Comparison of ENCODE assay signal across 20 mouse cellular contexts in the genomic region with DNA sequence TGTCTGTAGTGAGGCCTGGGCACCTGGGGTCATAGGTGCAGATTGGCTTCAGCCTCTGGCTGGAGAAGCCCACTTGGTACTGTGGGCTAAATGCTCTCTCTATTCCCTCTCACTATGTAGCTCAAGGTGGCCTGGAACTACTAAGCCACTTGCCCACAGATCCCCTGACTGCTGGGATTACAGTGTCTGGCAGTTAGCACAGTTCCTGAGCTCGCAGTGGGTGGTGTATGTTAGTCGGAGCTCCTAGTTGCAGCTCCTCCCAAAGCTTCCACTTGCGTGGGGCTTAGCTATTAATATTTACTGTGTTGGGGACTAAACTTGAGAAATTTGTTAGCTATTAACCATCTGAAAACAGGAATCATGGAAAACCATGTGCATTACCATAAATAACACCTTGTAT. TPM values are rescaled to one million over a fixed set of nuclear protein-coding genes. Genes with fewer than 3 reads are reported as not detected.
DNase-seq lines count a peak whose midpoint lies in the region; ATAC-seq and TF ChIP-seq lines count a peak whose summit lies in the region.
"Had no signal": no experiment of that assay in that cellular context is flagged by ENCODE, and none has a peak within 500 bp of the region (broad histone marks: within the 10 kb centered on the region; RNA-seq: fewer than 3 reads in every experiment).

No protein-coding gene starts in this region.

- WGBS in kidney, embryonic 16.5 days, result 76% methylated on average over 3 of the region's 3 CpGs
- WGBS in liver, adult 2 months, result 21% methylated on average over 3 of the region's 3 CpGs
- WGBS in liver, embryonic 12.5 days (ENCODE audit: insufficient replicate concordance), result 79% methylated on average over 3 of the region's 3 CpGs
- WGBS in forebrain, embryonic 16.5 days, result 91% methylated on average over 3 of the region's 3 CpGs

- H3K4me3 ChIP-seq in kidney, embryonic 16.5 days (ENCODE audit: low read length), result no peak overlapping the region
- no peak overlapping the region for H3K4me3 ChIP-seq in liver, adult 2 months (ENCODE audit: insufficient read depth, low read depth, low read length)
- H3K4me3 ChIP-seq in liver, embryonic 12.5 days, result no peak overlapping the region
- H3K4me3 ChIP-seq in CH12.LX (replicated peaks in 1 of 3; ENCODE audit: low read depth in 2 of 3, low read length in 2 of 3, poor library complexity in 1 of 3), result no peak overlapping the region
- no peak overlapping the region for H3K4me3 ChIP-seq in forebrain, embryonic 16.5 days (replicated peaks; ENCODE audit: low read length)
- H3K4me3 ChIP-seq: erythroblast, embryonic 14.5 days; forebrain, embryonic 13.5 days; hindbrain, embryonic 15.5 days; intestine, embryonic 15.5 days; limb, embryonic 15.5 days; lung, embryonic 15.5 days had no signal

- no peaks in the 10 kb centered on the region for H3K9me3 ChIP-seq in kidney, embryonic 16.5 days (ENCODE audit: low read length)
- H3K9me3 ChIP-seq in liver, embryonic 12.5 days (replicated peaks), result no peaks in the 10 kb centered on the region
- H3K9me3 ChIP-seq in CH12.LX (replicated peaks; ENCODE audit: low read length), result peaks cover 12% of the 10 kb centered on the region
- no peaks in the 10 kb centered on the region for H3K9me3 ChIP-seq in forebrain, embryonic 16.5 days (ENCODE audit: control insufficient read depth, low read length)
- H3K9me3 ChIP-seq: forebrain, embryonic 13.5 days; hindbrain, embryonic 15.5 days; intestine, embryonic 15.5 days; limb, embryonic 15.5 days; lung, embryonic 15.5 days had no signal

- peaks cover 35% of the 10 kb centered on the region; the same call in 1 of the 2 replicates for H3K79me2 ChIP-seq in liver, adult 2 months (ENCODE audit: control insufficient read depth, insufficient read depth, low read length)
- peaks cover 85% of the 10 kb centered on the region for H3K79me2 ChIP-seq in CH12.LX (replicated peaks; ENCODE audit: control insufficient read depth, extremely low read depth, insufficient read depth, poor library complexity, severe bottlenecking)

- no peak for TF ChIP-seq RAD21 in CH12.LX (IDR thresholded peaks at IDR 0.05; ENCODE audit: low read depth, low read length)

- DNase-seq in kidney, adult 18-20 months, result peak; percentile 17
- DNase-seq in liver, adult 2 months (ENCODE audit: extremely low read depth, low read depth, low spot score), result peak; percentile 34
- DNase-seq in CH12.LX (ENCODE audit: extremely low read depth), result no peak
- peak; percentile 66 for DNase-seq in brain, adult 2 months (ENCODE audit: low read depth, low spot score)
- DNase-seq: adrenal gland, adult 8-10 months; cerebellum, adult 9-11 months; gastrocnemius, postnatal 36 days; thymus, adult 18-20 months; thymus, postnatal 4 days had no signal

- peaks cover 39% of the 10 kb centered on the region for H3K4me1 ChIP-seq in kidney, embryonic 16.5 days (ENCODE audit: insufficient read depth, low read length)
- peaks cover 29% of the 10 kb centered on the region for H3K4me1 ChIP-seq in liver, adult 2 months (ENCODE audit: control insufficient read depth, insufficient read depth, low read length)
- H3K4me1 ChIP-seq in liver, embryonic 12.5 days, result peaks cover 48% of the 10 kb centered on the region
- H3K4me1 ChIP-seq in CH12.LX (ENCODE audit: control insufficient read depth in 1 of 2, insufficient read depth in 2 of 2), result peaks cover 16 to 65% of the 10 kb centered on the region in 2 experiments
- peaks cover 18% of the 10 kb centered on the region for H3K4me1 ChIP-seq in forebrain, embryonic 16.5 days (replicated peaks; ENCODE audit: control insufficient read depth, insufficient read depth, low read length)

- no peak for ATAC-seq in kidney, embryonic 16.5 days (ENCODE audit: low FRiP score, low TSS enrichment)
- no peak for ATAC-seq in liver, embryonic 12.5 days
- no peak for ATAC-seq in forebrain, embryonic 16.5 days
- ATAC-seq: forebrain, embryonic 13.5 days; intestine, embryonic 15.5 days had no signal

- TF ChIP-seq CTCF in liver, adult 2 months (IDR thresholded peaks at IDR 0.05; ENCODE audit: low read depth, low read length), result no peak
- no peak for TF ChIP-seq CTCF in CH12.LX (conservative IDR thresholded peaks at IDR 0.05 in 1 of 2, IDR thresholded peaks at IDR 0.05 in 1 of 2; ENCODE audit: low read depth in 2 of 2, low read length in 2 of 2)

- dilution Hi-C loops in CH12.LX (cut with MboI; ENCODE audit: extremely low pct_ligation_motif_present, extremely low pct_unique_long_range_greater_than_20kb, low sequenced_read_pairs), result no loop called here

- H3K36me3 ChIP-seq in kidney, embryonic 16.5 days (ENCODE audit: insufficient read depth, low read length), result peaks cover 11% of the 10 kb centered on the region
- H3K36me3 ChIP-seq in liver, adult 2 months (ENCODE audit: control insufficient read depth, insufficient read depth, low read length), result peaks cover 16% of the 10 kb centered on the region
- H3K36me3 ChIP-seq in liver, embryonic 12.5 days, result peaks cover 39% of the 10 kb centered on the region
- peaks cover 16 to 50% of the 10 kb centered on the region in 2 experiments for H3K36me3 ChIP-seq in CH12.LX (replicated peaks in 1 of 2; ENCODE audit: control insufficient read depth in 1 of 2, insufficient read depth in 1 of 2, low read length in 1 of 2)
- H3K36me3 ChIP-seq in forebrain, embryonic 16.5 days (ENCODE audit: control insufficient read depth, insufficient read depth), result peaks cover 2% of the 10 kb centered on the region; the same call in 1 of the 2 replicates

- H3K4me2 ChIP-seq in kidney, embryonic 16.5 days (replicated peaks; ENCODE audit: low read depth, low read length), result no peak overlapping the region
- H3K4me2 ChIP-seq in liver, embryonic 12.5 days, result no peak overlapping the region
- no peak overlapping the region for H3K4me2 ChIP-seq in CH12.LX (ENCODE audit: insufficient read depth, low read depth, poor library complexity, severe bottlenecking)
- no peak overlapping the region for H3K4me2 ChIP-seq in forebrain, embryonic 16.5 days (ENCODE audit: low read length)
- H3K4me2 ChIP-seq: forebrain, embryonic 13.5 days; heart, embryonic 11.5 days; hindbrain, embryonic 15.5 days; intestine, embryonic 15.5 days; limb, embryonic 15.5 days; lung, embryonic 15.5 days; midbrain, embryonic 11.5 days had no signal

- H3K27ac ChIP-seq in kidney, embryonic 16.5 days (ENCODE audit: low read length), result no peak overlapping the region
- peak overlapping the region; percentile 54 for H3K27ac ChIP-seq in liver, adult 2 months (replicated peaks; ENCODE audit: insufficient read depth, low read depth, low read length)
- H3K27ac ChIP-seq in liver, embryonic 12.5 days, result no peak overlapping the region
- no peak overlapping the region for H3K27ac ChIP-seq in CH12.LX (ENCODE audit: insufficient read depth, low read depth)
- H3K27ac ChIP-seq in forebrain, embryonic 16.5 days (ENCODE audit: low read length), result no peak overlapping the region
- H3K27ac ChIP-seq: forebrain, embryonic 13.5 days; hindbrain, embryonic 15.5 days; intestine, embryonic 15.5 days; limb, embryonic 15.5 days; lung, embryonic 15.5 days had no signal

- in situ Hi-C loops in CH12.LX (cut with MboI; ENCODE audit: low pct_ligation_motif_present, low pct_unique_long_range_greater_than_20kb, low sequenced_read_pairs), result no loop called here

- TF ChIP-seq EP300 in CH12.LX (IDR thresholded peaks at IDR 0.05; ENCODE audit: low read length), result no peak

- no peak overlapping the region for H3K9ac ChIP-seq in kidney, embryonic 16.5 days (replicated peaks; ENCODE audit: low read length)
- no peak overlapping the region for H3K9ac ChIP-seq in liver, adult 2 months (ENCODE audit: low read depth, low read length)
- H3K9ac ChIP-seq in liver, embryonic 12.5 days, result no peak overlapping the region
- no peak overlapping the region for H3K9ac ChIP-seq in CH12.LX (ENCODE audit: insufficient read depth, low read depth)
- H3K9ac ChIP-seq in forebrain, embryonic 16.5 days (replicated peaks; ENCODE audit: low read depth, low read length), result no peak overlapping the region
- H3K9ac ChIP-seq: forebrain, embryonic 13.5 days; hindbrain, embryonic 15.5 days; intestine, embryonic 15.5 days; limb, embryonic 15.5 days; lung, embryonic 15.5 days had no signal

- TF ChIP-seq POLR2A in liver, adult 2 months (IDR thresholded peaks at IDR 0.05; ENCODE audit: extremely low read depth, insufficient read depth, low read length), result no peak
- 0 out of 2 replicates have a peak, but pooled peaks have one; percentile 2 for TF ChIP-seq POLR2A in CH12.LX (IDR thresholded peaks at IDR 0.05; ENCODE audit: low read depth, low read length)

- no peaks in the 10 kb centered on the region for H3K27me3 ChIP-seq in kidney, embryonic 16.5 days (ENCODE audit: insufficient read depth, low read length)
- H3K27me3 ChIP-seq in liver, adult 2 months (ENCODE audit: control insufficient read depth, insufficient read depth, low read length), result no peaks in the 10 kb centered on the region
- no peaks in the 10 kb centered on the region for H3K27me3 ChIP-seq in liver, embryonic 12.5 days (replicated peaks)
- H3K27me3 ChIP-seq in CH12.LX (replicated peaks), result no peaks in the 10 kb centered on the region
- H3K27me3 ChIP-seq in forebrain, embryonic 16.5 days (replicated peaks; ENCODE audit: control insufficient read depth, insufficient read depth, low read length), result no peaks in the 10 kb centered on the region
- H3K27me3 ChIP-seq: forebrain, embryonic 13.5 days; hindbrain, embryonic 15.5 days; intestine, embryonic 15.5 days; limb, embryonic 15.5 days; lung, embryonic 15.5 days had no signal

RNA-seq across cellular contexts. Expression of gene Got2, which starts 6.8 kb away (rescaled TPM):
- polyA plus RNA-seq in kidney, embryonic 16.5 days (2015; fragmentation: Nextera tagmentation; extraction: Ambion mirVana), result 286 and 293 TPM in 2 replicates
- total RNA-seq in liver, adult 2 months (2014; rRNA removed), result 271 and 323 TPM in 2 replicates
- 350 and 393 TPM in 2 replicates for polyA plus RNA-seq in liver, adult 2 months (2012; rRNA removed)
- 203 and 223 TPM in 2 replicates for polyA plus RNA-seq in liver, embryonic 12.5 days (2016; fragmentation: Nextera tagmentation; extraction: Ambion mirVana)
- total RNA-seq in CH12.LX (2012; rRNA removed), result 303 TPM in 2 replicates
- total RNA-seq in CH12.LX (2014; rRNA removed), result 268 and 283 TPM in 2 replicates
- polyA plus RNA-seq in CH12.LX (2012; ENCODE audit: insufficient read length, low read depth), result 489 and 509 TPM in 2 replicates
- 170 and 175 TPM in 2 replicates for polyA plus RNA-seq in forebrain, embryonic 16.5 days (2015; fragmentation: Nextera tagmentation; extraction: Ambion mirVana)

RNA-seq across cellular contexts. Expression of gene Slc38a7, which starts 28.2 kb away (rescaled TPM):
- polyA plus RNA-seq in kidney, embryonic 16.5 days (2015; fragmentation: Nextera tagmentation; extraction: Ambion mirVana), result 19.2 and 19.7 TPM in 2 replicates
- 10.7 and 16.6 TPM in 2 replicates for total RNA-seq in liver, adult 2 months (2014; rRNA removed)
- 22.2 and 22.8 TPM in 2 replicates for polyA plus RNA-seq in liver, adult 2 months (2012; rRNA removed)
- polyA plus RNA-seq in liver, embryonic 12.5 days (2016; fragmentation: Nextera tagmentation; extraction: Ambion mirVana), result 9.7 and 10.3 TPM in 2 replicates
- total RNA-seq in CH12.LX (2012; rRNA removed) (20.3 and 33.2 TPM in 2 replicates), CH12.LX (2014; rRNA removed) (12.0 and 13.9 TPM in 2 replicates)
- 28.1 and 31.0 TPM in 2 replicates for polyA plus RNA-seq in CH12.LX (2012; ENCODE audit: insufficient read length, low read depth)
- polyA plus RNA-seq in forebrain, embryonic 16.5 days (2015; fragmentation: Nextera tagmentation; extraction: Ambion mirVana), result 29.9 and 31.1 TPM in 2 replicates

RNA-seq across cellular contexts. Expression of gene Sap18b, which starts 56.4 kb away (rescaled TPM):
- 303 and 308 TPM in 2 replicates for polyA plus RNA-seq in kidney, embryonic 16.5 days (2015; fragmentation: Nextera tagmentation; extraction: Ambion mirVana)
- 61.1 and 66.8 TPM in 2 replicates for total RNA-seq in liver, adult 2 months (2014; rRNA removed)
- 30.7 and 39.5 TPM in 2 replicates for polyA plus RNA-seq in liver, adult 2 months (2012; rRNA removed)
- polyA plus RNA-seq in liver, embryonic 12.5 days (2016; fragmentation: Nextera tagmentation; extraction: Ambion mirVana), result 348 and 354 TPM in 2 replicates
- total RNA-seq in CH12.LX (2012; rRNA removed), result 138 and 141 TPM in 2 replicates
- 259 and 305 TPM in 2 replicates for total RNA-seq in CH12.LX (2014; rRNA removed)
- 355 and 403 TPM in 2 replicates for polyA plus RNA-seq in CH12.LX (2012; ENCODE audit: insufficient read length, low read depth)
- polyA plus RNA-seq in forebrain, embryonic 16.5 days (2015; fragmentation: Nextera tagmentation; extraction: Ambion mirVana), result 219 and 261 TPM in 2 replicates
